Mouse (Mus musculus) brain, embryonic 14.5 days (tissue): ENCODE results near the gene Zfp398.

ENCODE experiments used
- CTCF ChIP-seq: fragments of 200-500 bp; IDR thresholded peaks from 2 replicates; pipeline ENCODE4 v1.5.1; 2012; ENCODE audit warnings: inconsistent platforms, mild to moderate bottlenecking, moderate library complexity, borderline replicate concordance; ENCODE audit not compliant: insufficient read depth, insufficient read length; ENCODE audit errors: extremely low read depth
- POLR2A ChIP-seq: fragments of 200-500 bp; IDR thresholded peaks from 2 replicates; pipeline ENCODE4 v1.6.1; 2012; ENCODE audit warnings: mild to moderate bottlenecking, inconsistent platforms, borderline replicate concordance; ENCODE audit not compliant: poor library complexity, insufficient read depth, insufficient read length, severe bottlenecking; ENCODE audit errors: extremely low read depth

DNA sequence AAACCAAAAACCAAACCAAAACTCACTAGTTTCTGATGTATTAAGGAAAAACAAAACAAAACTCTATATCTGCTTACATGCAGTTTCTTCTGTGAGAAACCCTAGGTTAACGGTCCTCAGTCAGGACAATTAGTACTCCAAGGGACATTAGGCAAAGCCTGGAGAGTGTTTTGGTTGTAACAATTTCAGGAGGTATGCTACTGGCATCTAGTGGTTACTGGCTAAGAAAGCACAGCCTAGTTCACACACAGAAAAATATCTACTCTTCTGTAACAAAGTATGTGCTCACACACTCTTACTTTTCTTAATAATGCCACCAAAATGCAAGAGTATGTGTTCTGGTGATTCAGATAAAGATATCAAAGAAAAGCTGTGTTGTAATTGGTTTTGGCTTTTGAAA, 6.5 kb upstream of the Zfp398 start:
- TF ChIP-seq CTCF (peak; percentile 29; the same call in 1 of the 2 replicates), POLR2A (no peak)
